Mouse (Mus musculus) spleen, adult 18-20 months (tissue): ENCODE data around the gene Dph3.
"Not testable (repeated sequence)": the region's sequence is repeated elsewhere in the genome, so short reads cannot be mapped to it uniquely, and the experiment has no call there.

ENCODE experiments used
- DNase-seq, 2 experiments: peaks; one replicate each; pipeline ENCODE4 v3.0.0; 2022; ENCODE audit warnings: mixed read lengths in 2 of 2

The Dph3 gene

DNA sequence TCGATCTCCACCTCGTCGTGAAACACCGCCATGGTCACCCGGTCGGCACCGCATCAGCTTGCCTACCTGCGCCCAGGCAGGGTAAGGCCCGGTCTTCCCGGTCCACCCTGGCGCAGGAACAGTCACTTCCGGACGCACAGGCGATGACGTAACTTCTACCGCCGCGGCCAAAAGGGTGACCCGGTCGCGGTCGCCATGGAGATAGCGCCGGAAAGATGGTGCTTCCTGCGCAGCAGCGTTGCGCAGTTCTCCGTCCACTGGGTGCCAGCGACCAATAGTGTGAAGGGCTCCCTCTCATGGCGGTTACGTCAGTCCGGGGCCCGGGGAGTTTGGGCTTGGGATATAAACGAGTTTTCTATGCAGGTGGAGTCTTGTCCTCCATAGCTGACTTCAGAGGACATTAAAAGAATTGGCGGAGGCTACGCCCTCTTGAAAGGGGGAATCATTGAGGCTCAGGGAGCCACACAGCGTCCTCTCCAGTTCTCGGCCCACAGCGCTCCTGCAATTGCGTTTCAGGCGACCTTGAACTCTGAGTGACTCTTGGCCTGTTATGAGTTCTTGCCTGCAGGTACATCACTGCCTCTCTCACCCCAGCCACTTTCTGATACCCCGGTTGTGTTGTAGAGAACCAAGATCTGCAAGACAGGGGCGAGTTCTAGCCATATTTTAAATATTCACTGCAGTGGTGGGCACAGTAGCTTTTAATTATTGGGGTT, at the start of gene Dph3:
TSS of gene Dph3 (minus strand) at position 244 of the 716 bp plus-strand sequence.
- peak; percentile 97 to 98 for DNase-seq

GRCm38 (mm10) chr14:32134293-32134692, 48.8 kb upstream of the Dph3 start:
- DNase-seq = no peak

GRCm38 (mm10) chr14:32131836-32132235, 46.3 kb upstream of the Dph3 start:
- DNase-seq = no peak

- DNase-seq = no peak
Measured at GRCm38 (mm10) chr14:32128409-32128808, 42.9 kb upstream of the Dph3 start.

DNA sequence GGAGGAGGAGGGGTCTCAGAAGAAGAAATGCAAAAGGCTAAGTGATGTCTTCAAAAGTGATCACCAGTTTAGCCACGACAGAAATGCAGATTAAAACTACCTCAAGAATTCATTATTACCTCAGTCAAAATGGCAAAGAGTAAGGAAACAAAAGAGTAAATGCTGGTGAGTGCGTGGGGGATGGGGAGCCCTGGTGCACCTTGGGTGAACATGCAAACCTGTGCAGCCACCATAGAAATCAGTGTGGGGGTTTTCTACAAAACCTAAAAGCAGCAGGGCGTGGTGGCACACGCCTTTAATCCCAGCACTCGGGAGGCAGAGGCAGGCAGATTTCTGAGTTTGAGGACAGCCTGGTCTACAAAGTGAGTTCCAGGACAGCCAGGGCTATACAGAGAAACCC, 39.7 kb upstream of the Dph3 start:
- not testable (repeated sequence) for DNase-seq

DNA sequence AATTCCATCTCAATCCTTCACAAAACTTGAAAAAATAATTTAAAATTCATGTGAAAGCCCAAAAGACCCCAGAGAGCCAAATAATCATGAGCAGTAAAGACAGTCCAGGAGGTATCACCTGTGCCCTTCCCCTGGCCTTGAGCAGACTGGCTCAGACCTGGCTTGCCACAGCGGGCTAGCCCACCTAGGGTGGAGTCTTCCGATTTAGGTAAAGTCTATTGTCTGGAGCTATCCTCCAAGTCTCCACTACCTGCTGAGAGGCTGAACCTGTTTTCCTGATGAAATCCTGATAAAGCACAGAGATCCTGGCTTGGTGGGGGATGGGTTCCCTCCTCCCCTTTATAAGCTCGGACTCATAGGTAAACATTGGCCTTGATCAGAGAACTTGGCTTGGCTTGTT, 38.7 kb upstream of the Dph3 start:
- no peak for DNase-seq

GRCm38 (mm10) chr14:32121920-32122315, 36.4 kb upstream of the Dph3 start:
- peak in 1 of 2 experiments; percentile 25 for DNase-seq

- no peak for DNase-seq
Measured at GRCm38 (mm10) chr14:32120940-32121919, 35.7 kb upstream of the Dph3 start.

DNA sequence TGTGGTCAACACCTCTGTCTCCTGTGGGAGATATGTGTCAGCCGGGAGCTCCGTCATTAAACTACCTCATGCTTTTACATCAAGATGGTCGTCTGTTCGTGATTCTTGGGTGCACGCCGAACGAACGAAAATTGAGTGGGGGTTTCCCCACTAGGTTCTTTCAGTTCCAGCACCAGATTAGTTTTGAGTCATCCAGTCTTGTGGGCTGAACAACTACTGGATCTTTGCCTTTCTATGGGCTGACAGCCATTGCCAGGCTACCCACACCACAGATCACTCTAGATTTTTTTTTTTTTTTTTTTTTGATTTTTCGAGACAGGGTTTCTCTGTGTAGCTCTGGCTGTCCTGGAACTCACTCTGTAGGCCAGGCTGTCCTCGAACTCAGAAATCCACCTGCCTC, 26.6 kb upstream of the Dph3 start:
- DNase-seq = not testable (repeated sequence)

- DNase-seq = no peak
Measured at GRCm38 (mm10) chr14:32106911-32107310, 21.4 kb upstream of the Dph3 start.

- DNase-seq = no peak
Measured at GRCm38 (mm10) chr14:32105663-32106062, 20.1 kb upstream of the Dph3 start.

DNA sequence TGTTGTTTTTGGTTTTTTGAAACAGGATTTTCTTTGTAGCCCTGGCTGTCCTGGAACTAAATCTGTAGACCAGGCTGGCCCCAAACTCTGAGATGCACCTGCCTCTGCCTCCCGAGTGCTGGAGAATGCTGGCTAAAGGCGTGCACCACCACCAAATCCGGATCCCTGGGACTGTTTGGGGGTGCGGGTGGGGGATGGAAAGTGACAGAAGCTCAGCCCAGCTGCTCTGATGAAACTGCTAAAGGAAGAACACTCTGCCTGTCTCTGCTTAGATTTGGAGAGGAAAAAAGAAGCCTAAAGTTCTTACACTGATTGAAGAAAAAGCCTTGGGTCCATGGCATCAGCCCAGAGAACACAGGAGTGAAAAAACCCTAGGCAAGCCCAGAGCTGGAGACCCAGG, 18.0 kb upstream of the Dph3 start:
- no peak for DNase-seq

DNA sequence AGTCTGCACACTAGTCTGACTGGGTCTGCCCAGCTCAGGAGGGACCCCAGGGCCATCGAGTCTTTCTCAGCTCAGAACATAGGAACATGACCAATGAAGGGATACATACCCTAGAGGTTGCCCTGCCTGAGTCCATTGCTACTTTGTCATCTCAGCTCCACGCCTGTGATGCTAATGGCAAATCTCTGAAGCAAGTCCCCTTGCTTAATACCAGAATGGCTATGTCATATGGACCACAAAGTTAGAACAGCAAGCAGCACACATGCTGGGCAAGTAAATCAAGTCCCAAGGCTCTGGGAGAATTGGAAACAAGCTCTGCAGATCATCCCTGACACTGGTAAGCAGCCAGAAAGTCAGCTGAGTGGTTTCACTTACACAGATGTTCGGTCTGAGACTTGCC, 13.4 kb upstream of the Dph3 start:
- DNase-seq = no peak

DNA sequence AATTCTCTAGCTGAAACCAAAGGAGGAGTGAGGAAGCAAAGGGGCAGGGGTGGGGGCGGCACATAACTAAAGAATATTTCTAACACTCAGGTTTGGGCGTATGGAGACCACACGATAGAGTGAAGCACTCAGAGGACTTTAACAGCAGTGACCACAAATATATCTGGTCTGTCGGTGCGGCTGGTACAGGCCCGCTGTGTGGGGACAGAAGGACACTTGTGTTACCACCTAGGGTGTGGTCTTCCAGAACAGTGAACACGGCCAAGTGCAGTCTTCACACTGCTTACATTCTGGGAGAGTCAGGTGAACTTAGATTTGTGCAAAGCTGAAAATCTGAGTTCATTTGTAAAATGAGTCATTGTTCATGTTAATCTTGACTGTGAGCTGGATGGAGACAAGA, 12.2 kb upstream of the Dph3 start:
- no peak for DNase-seq

DNA sequence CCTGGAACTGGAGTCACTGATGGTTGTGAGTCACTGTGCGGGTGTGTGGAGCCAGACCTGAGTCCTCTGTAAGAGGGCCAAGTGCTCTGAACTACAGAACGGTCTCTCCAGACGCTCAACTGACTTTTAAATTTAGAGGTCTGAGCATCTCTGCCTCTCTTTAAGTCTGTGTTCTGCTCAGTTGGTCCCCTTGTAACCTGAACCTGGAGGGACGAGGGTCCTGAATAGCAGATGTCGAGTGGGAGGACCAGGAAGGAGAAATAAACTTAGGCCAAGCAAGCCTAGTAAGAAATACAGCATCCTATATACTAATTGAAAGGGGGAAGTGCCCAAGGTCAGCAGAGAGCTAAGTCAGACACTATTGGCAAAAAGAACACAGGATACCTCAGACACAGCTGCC, 11.2 kb upstream of the Dph3 start:
- no peak for DNase-seq

- no peak for DNase-seq
Measured at GRCm38 (mm10) chr14:32095646-32096045, 10.1 kb upstream of the Dph3 start.

GRCm38 (mm10) chr14:32093500-32094117, 8.1 kb upstream of the Dph3 start:
- DNase-seq = no peak

DNA sequence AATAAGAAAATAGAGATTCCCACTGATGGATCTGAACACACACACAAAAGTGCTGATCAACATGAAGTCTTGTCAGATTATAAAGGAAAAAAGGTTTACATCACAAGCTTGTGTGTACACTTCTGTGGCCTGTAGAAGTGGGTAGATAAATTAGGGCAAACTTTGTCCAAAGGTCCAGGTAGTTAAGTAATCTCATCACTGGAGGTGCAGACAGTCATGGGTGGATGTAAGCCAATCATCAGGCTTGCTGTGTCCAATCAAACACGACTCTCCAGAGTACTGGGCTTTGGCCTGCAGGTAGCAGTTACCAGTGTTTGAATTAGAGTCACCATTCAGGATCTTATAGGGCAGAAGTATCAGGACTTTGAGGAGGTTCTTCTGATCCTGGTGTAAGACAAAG, 7.5 kb upstream of the Dph3 start:
- DNase-seq = no peak

GRCm38 (mm10) chr14:32091704-32092103, 6.2 kb upstream of the Dph3 start:
- DNase-seq = no peak

DNA sequence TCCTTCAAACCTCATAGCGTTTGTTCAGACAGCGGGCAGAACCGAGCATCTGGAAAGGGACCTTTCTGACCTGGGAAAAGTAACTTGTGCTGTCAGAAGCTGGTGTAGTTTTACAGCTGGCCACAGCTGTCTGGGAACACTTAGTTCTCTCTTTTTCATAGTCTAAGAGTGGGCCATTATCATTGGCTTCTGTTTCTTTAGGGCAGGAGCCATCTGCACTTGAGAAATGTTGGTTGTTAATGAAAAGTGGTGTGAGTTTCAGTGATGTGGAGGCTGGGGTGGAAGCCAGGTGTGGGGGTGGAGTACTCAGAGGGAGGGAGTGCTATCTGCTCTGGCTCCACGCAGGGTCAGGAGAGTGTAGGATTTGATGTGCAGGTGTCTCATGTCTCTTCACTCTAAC, 5.6 kb upstream of the Dph3 start:
- DNase-seq = no peak

GRCm38 (mm10) chr14:32087584-32088248, 2.2 kb upstream of the Dph3 start:
- not testable (repeated sequence) for DNase-seq

GRCm38 (mm10) chr14:32086226-32086625, 697 bp upstream of the Dph3 start:
- no peak for DNase-seq
